Mouse (Mus musculus) heart, embryonic 15.5 days (tissue): ENCODE measurements around the gene Cept1. TPM values are rescaled to one million over a fixed set of nuclear protein-coding genes. Genes with fewer than 3 reads are reported as not detected.

Experiments used
- ATAC-seq: fragments of 200-750 bp; cut with Nextera tagmentation; replicated peaks from 2 replicates; pipeline ENCODE4 v1.8.0; 2017; ENCODE audit warnings: low read depth, moderate TSS enrichment; ENCODE audit not compliant: insufficient number of reproducible peaks, insufficient read depth, low FRiP score
- H3K27ac ChIP-seq: fragments of 300-500 bp; sonication (generic); 2 replicates; pipeline ENCODE4 v1.5.1; 2015; ENCODE audit warnings: mild to moderate bottlenecking, inconsistent platforms
- H3K27me3 ChIP-seq: fragments of 300-500 bp; sonication (generic); 2 replicates; pipeline ENCODE4 v1.6.1; 2015; ENCODE audit warnings: inconsistent platforms
- H3K36me3 ChIP-seq: fragments of 300-500 bp; sonication (generic); 2 replicates; pipeline ENCODE4 v1.6.1; 2015; ENCODE audit warnings: mild to moderate bottlenecking, inconsistent platforms
- H3K4me1 ChIP-seq: fragments of 300-500 bp; sonication (generic); replicated peaks from 2 replicates; pipeline ENCODE4 v1.6.1; 2015; ENCODE audit warnings: inconsistent platforms
- H3K4me2 ChIP-seq: fragments of 300-500 bp; sonication (generic); 2 replicates; pipeline ENCODE4 v1.6.1; 2015; ENCODE audit warnings: inconsistent platforms, mild to moderate bottlenecking, moderate library complexity
- H3K4me3 ChIP-seq: fragments of 300-500 bp; sonication (generic); 2 replicates; pipeline ENCODE4 v1.5.1; 2015; ENCODE audit warnings: mild to moderate bottlenecking, inconsistent platforms
- H3K9ac ChIP-seq: fragments of 300-500 bp; sonication (generic); 2 replicates; pipeline ENCODE4 v1.6.1; 2015; ENCODE audit warnings: mild to moderate bottlenecking, inconsistent platforms
- H3K9me3 ChIP-seq: fragments of 300-500 bp; sonication (generic); replicated peaks from 2 replicates; pipeline ENCODE4 v1.6.1; 2016; ENCODE audit warnings: inconsistent platforms
- WGBS: fragments of 180-500 bp; shearing (Covaris S2); methylation state at CpG from one replicate; pipeline ENCODE4 v1.1.7; 2015; ENCODE audit warnings: mixed read lengths; 5-methylcytosine and 5-hydroxymethylcytosine counted together
- polyA plus RNA-seq: library from polyadenylated mRNA; unstranded; fragments of >200 nt; fragmentation: Nextera tagmentation; extraction: Ambion mirVana; gene quantifications from 2 replicates; pipeline ENCODE4 v1.2.1, GENCODE M21; 2015

Gene Cept1
- polyA plus RNA-seq, 1 experiment from 2014 or later: 29.0 TPM

GRCm38 (mm10) chr3:106476863-106477262 lies 70.7 kb downstream of the Cept1 start:
- no peak overlapping the region for H3K4me3 ChIP-seq
- 64% methylated on average over 1 of the region's 1 CpGs for WGBS
- H3K9ac ChIP-seq: no peak overlapping the region
- no peaks in the 10 kb centered on the region for H3K4me1 ChIP-seq
- no peak overlapping the region for H3K27ac ChIP-seq
- no peaks in the 10 kb centered on the region; the same call in 1 of the 2 replicates for H3K27me3 ChIP-seq
- H3K4me2 ChIP-seq: no peak overlapping the region
- ATAC-seq: no peak
- H3K9me3 ChIP-seq: no peaks in the 10 kb centered on the region
- no peaks in the 10 kb centered on the region for H3K36me3 ChIP-seq

DNA sequence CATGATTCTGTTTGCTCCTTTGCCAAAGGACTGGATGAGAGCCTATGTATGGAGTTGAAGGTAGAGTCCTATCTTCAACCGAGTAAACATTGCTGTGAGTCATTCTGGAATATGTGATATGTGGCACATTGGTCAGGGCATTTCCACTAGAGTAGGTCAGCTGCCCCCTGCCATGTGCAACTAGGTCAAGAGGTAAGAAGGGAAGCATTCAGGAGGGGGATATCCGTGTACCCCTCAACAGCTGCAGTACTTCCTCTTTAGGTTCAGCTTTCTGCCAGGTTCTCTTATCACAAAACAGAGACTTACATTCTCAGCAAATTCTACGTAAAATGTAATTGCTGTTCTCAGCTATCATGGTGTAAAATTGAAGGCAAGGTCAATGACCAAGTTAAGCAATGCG lies 73.4 kb downstream of the Cept1 start:
- Histone ChIP-seq H3K9me3 (no peaks in the 10 kb centered on the region), H3K4me2 (no peak overlapping the region), H3K4me3 (no peak overlapping the region), H3K9ac (no peak overlapping the region), H3K36me3 (no peaks in the 10 kb centered on the region), H3K27me3 (no peaks in the 10 kb centered on the region), H3K4me1 (no peaks in the 10 kb centered on the region), H3K27ac (no peak overlapping the region)
- ATAC-seq: no peak
- WGBS: 63% methylated on average over 4 of the region's 4 CpGs

DNA sequence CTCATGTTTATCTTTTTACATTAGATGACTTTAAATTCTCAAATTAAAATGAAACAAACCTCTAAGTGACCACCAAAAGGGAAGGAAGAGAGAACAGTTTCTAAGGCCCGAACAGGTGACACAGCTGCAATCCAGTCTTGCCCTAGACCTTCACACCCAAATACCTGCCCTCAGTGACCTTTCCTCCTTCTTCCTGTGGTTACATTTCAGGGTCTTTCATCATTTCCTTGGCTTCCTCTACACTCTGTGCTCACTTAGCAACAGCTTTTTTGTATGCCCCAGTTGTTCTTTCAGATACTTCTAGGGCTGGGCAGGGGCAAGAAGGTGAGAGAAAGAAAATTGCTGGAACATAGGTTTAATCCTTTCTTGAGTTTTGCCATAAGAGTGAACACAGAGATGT lies 82.9 kb downstream of the Cept1 start:
- Histone ChIP-seq H3K9me3 (no peaks in the 10 kb centered on the region), H3K27ac (no peak overlapping the region), H3K9ac (no peak overlapping the region), H3K4me2 (no peak overlapping the region), H3K4me3 (no peak overlapping the region), H3K27me3 (no peaks in the 10 kb centered on the region), H3K36me3 (no peaks in the 10 kb centered on the region), H3K4me1 (no peaks in the 10 kb centered on the region)
- 60% methylated on average over 1 of the region's 1 CpGs for WGBS
- ATAC-seq: no peak

DNA sequence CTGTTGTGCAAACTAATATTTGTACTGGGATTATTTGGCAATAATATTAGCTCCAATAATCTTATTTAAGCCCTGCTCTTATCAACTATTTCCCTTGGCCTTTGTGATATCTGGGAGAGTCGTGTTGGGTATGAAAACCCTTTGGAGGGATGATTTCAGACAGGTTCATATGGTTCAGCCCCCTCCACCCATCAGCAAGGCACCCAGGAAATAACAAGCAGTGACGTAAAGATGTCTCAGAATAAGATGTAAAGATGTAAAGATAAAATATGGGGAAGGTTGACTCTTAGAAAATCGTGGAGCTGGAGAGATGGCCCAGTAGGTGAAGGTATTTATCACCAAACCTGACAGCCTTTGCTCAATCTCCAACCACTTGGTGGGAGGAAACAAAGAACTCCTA lies 85.1 kb downstream of the Cept1 start:
- Histone ChIP-seq H3K4me3 (no peak overlapping the region), H3K27me3 (no peaks in the 10 kb centered on the region), H3K36me3 (no peaks in the 10 kb centered on the region), H3K4me2 (no peak overlapping the region), H3K27ac (no peak overlapping the region), H3K9ac (no peak overlapping the region), H3K9me3 (no peaks in the 10 kb centered on the region), H3K4me1 (no peaks in the 10 kb centered on the region)
- ATAC-seq: no peak
- 50% methylated on average over 3 of the region's 3 CpGs for WGBS

GRCm38 (mm10) chr3:106462059-106462470 lies 85.5 kb downstream of the Cept1 start:
- Histone ChIP-seq H3K9me3 (no peaks in the 10 kb centered on the region), H3K4me1 (no peaks in the 10 kb centered on the region), H3K36me3 (no peaks in the 10 kb centered on the region), H3K27ac (no peak overlapping the region), H3K9ac (no peak overlapping the region), H3K4me2 (no peak overlapping the region), H3K27me3 (no peaks in the 10 kb centered on the region), H3K4me3 (no peak overlapping the region)
- ATAC-seq: no peak
- 90% methylated on average over 2 of the region's 2 CpGs for WGBS

DNA sequence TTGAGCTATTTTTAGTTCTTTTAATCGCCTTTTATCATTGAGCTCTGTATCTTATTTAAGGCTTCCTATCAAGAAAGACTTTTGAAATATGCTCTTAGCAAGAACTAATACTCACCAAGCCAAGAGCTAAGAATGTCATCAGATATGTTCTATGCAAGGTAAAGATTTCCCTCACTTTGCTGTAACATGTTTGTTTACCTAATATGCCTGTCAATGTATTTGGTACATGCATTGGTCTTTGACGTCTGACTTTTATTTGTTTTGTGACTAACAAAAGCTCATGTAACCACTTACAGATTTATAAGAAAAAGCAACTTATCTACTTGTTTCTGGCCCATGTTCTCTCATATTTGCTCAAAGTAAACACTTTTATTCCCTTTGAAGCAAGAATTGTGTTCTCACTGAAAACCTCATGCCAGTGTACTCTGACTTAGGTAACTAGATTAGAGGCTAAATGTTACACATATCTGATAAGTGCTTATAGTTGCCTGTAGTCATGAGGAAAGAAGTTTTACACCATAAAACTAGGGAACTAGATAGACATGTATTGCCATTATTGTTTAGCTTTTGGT lies 90.2 kb downstream of the Cept1 start:
- 69% methylated on average over 2 of the region's 2 CpGs for WGBS
- no peaks in the 10 kb centered on the region for H3K4me1 ChIP-seq
- H3K9ac ChIP-seq: no peak overlapping the region
- no peaks in the 10 kb centered on the region for H3K9me3 ChIP-seq
- H3K4me3 ChIP-seq: no peak overlapping the region
- H3K27ac ChIP-seq: no peak overlapping the region
- H3K36me3 ChIP-seq: no peaks in the 10 kb centered on the region
- ATAC-seq: no peak
- H3K4me2 ChIP-seq: no peak overlapping the region
- H3K27me3 ChIP-seq: no peaks in the 10 kb centered on the region

DNA sequence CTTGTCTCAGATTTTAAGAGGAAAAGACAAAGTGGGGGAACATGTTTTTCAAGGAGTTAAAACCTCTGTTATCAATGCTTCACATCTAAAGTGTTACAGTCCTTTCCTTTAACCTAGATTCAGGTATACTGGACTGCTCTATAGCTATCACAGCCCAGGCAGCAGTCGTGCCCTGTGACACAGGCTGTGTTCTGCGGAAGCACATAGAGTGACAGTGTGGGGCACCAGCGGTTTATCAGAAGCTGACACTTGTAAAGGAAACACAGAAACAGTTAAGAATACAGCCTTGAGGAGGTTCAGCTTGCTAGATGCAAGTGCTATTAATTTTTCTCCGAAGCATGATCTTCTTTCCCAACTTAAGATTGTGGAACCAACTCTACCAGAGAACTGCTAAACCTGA lies 95.0 kb downstream of the Cept1 start:
- Histone ChIP-seq H3K9me3 (no peaks in the 10 kb centered on the region), H3K36me3 (no peaks in the 10 kb centered on the region), H3K9ac (no peak overlapping the region), H3K4me3 (no peak overlapping the region), H3K27ac (no peak overlapping the region), H3K4me2 (no peak overlapping the region), H3K4me1 (no peaks in the 10 kb centered on the region), H3K27me3 (no peaks in the 10 kb centered on the region)
- WGBS: 56% methylated on average over 4 of the region's 4 CpGs
- ATAC-seq: no peak

Other genes starting within 250 kb of the Cept1 start
- gene Chil6, start 141.6 kb downstream of the Cept1 start, polyA plus RNA-seq: not detected in 2 replicates
- gene Dennd2d, start 65.4 kb downstream of the Cept1 start, polyA plus RNA-seq: 1.4 and 6.7 TPM in 2 replicates
- gene Dram2, start within 50 bp of the Cept1 start, polyA plus RNA-seq: 60.0 and 70.3 TPM in 2 replicates
- 11.1 and 12.3 TPM in 2 replicates for gene Lrif1, start 137.2 kb upstream of the Cept1 start, polyA plus RNA-seq
- gene Cd53, start 242.3 kb upstream of the Cept1 start, polyA plus RNA-seq: 5.5 and 13.0 TPM in 2 replicates